ENCODE assay signal across 14 mouse cellular contexts in the genomic region with DNA sequence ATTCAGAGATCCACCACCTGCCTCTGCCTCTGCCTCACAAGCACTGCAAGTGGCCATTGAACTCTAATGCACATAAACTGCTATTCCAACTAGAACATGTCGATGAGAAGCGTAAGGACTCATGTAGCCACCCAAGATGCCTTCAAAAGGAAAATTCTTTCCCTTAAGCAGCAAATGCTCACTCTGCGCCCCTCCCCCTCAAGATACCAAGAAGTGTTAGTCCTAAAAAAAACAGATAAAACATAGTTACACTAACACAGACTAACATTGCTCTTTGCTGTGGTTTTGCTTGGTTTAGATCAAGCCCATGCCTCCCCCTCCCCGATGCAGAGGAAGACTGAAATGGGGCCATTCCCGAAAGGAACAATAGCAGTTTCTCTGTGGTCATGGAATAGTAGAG.
"Had no signal": no experiment of that assay in that cellular context is flagged by ENCODE, and none has a peak within 500 bp of the region (broad histone marks: within the 10 kb centered on the region; RNA-seq: fewer than 3 reads in every experiment).

No protein-coding gene starts in this region.

- H3K4me3 ChIP-seq: limb, embryonic 13.5 days; midbrain, embryonic 12.5 days had no signal

- H3K4me2 ChIP-seq: limb, embryonic 13.5 days; midbrain, embryonic 12.5 days had no signal

- H3K27ac ChIP-seq: limb, embryonic 13.5 days; liver, embryonic 14.5 days; midbrain, embryonic 12.5 days; stomach, postnatal 0 days had no signal

- H3K9ac ChIP-seq: limb, embryonic 13.5 days; liver, embryonic 14.5 days; midbrain, embryonic 12.5 days had no signal

- H3K27me3 ChIP-seq: limb, embryonic 13.5 days; midbrain, embryonic 12.5 days had no signal

- H3K36me3 ChIP-seq: limb, embryonic 13.5 days; midbrain, embryonic 12.5 days had no signal

- ATAC-seq: inflammation-experienced regulatory T-cells, adult 6 months; intestine, postnatal 0 days; lung, postnatal 0 days; midbrain, embryonic 16.5 days had no signal

- DNase-seq: kidney, adult 9 months; kidney, postnatal 14 days; left cerebral cortex, postnatal 4 days; lung, adult 18-20 months; lung, postnatal 4 days; right cerebral cortex, adult 18-20 months had no signal

- H3K9me3 ChIP-seq: limb, embryonic 13.5 days; midbrain, embryonic 12.5 days had no signal
